Mouse (Mus musculus) mesoderm, embryonic 11.5 days (tissue): ENCODE measurements around the gene Inhba.

Source experiments
- DNase-seq: peaks from one replicate; pipeline ENCODE4 v3.0.0-alpha.2; 2012; ENCODE audit warnings: low read depth, low spot score

Inhba gene

DNA sequence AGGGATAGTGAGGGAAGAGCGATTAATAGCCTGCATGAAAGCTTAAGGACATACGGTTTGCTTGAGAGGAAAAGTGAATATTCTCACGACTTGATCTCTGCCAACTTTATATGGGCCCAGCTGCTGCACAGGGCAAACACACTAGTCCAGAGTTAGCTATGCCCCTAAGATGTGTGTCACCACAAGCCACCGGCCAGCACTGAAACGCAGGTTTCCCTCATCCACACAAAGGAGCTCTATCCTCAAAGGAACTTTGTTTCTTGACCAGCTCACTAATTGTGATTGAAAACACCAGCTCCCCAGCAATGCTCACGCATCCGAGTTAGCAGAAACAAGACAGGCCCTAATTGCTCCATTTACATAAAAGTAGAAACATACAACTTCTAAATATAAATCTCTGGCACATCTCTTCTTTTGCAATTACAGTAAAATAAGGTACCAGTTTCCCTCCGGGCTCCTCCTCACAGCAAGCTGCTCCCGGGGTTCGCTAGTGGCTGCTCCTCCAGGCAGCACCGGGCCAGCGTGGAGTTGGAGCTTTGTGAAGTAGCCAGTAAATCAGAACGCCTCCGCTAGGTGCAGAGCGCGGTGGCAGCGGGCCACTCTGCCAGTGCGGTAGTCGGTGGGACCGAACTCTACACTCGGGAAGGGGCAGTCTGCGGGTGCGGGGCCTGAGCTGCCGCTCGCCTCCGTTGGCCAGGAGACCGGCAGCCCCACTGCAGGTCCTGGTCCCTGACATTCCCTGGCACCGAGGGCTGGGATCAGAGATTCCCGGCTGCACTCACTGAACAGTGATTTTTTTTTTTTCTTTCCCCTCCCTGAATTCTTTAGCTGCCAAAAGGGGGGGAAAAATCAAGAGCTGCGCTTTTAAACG lies at the start of gene Inhba:
TSS of gene Inhba (plus strand) at position 480 of the 871 bp plus-strand sequence.
- peak; percentile 55 for DNase-seq

DNA sequence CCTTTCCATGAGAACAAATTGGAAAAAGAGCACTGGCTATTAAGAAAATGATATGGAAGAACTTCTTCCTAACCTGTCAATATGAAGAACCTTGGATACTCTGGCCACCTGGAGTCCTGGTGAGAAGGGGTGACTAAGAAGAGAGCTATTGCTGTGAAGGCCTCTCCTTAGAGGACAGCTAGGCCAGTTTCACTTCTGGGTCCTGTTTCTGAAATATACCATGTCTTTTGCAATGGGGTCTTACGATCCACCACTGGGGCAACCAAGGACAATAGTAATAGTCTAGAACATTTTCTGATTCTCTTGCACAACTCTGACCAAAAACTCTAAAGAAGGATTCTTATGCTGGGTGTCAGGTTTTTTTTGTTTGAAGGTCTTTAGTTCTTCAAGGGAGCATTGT lies 35.1 kb upstream of the Inhba start:
- DNase-seq: no peak

DNA sequence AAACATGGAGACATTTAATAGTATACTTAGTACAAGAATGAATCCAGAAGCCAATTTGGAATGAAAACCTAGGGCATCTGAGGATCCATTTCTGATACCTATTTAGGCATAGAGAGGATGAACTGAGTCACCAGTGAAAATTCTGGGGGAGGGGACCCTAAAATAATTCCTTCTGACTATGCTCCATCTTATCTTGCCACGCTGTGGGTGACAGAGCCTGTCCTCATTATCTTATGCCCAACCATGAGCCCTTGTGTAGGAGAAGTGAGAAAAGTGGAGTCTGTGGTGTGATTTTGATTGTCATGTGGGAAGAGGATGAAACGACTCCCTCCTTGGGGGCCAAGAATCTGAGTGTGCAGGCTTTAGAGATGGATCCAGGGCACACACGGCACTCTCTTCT lies 32.1 kb upstream of the Inhba start:
- DNase-seq: no peak

DNA sequence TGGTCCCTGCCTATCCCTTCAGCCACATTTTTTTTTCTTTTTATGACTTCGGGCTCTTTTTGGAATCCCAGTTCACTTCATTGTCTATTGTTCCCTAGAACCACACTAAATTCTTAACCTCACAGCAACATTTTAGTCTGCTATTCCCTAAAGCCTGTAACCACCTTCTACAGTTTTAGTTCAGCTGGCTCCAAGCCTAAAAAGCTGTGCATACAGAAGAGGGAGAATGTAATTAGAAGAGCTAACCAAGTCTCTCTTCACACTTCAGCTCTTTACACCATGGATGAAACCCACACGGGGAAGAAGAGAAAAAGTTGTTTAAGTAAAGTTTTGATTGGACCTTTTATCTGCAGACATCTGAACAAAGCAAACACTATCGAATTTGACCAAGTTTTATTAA lies 29.6 kb upstream of the Inhba start:
- no peak for DNase-seq

DNA sequence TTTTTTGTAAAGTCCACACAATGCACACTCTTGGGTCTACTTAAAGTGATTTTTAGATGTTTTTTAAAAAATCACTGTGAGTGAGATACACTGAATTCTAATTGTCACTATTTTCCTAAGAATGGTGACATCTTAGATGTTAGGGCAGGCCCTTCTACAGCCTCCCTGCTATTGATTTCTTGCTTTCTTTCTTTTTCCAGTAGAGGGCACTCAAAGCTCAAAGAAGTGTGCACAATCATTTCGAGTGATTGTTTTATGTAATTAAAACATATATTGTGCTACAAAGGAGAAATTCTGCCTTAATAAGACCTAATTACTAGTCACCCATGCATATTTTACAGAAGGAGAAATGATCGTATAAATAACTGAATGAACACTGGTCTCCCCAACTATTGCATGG lies 25.9 kb upstream of the Inhba start:
- DNase-seq: no peak

DNA sequence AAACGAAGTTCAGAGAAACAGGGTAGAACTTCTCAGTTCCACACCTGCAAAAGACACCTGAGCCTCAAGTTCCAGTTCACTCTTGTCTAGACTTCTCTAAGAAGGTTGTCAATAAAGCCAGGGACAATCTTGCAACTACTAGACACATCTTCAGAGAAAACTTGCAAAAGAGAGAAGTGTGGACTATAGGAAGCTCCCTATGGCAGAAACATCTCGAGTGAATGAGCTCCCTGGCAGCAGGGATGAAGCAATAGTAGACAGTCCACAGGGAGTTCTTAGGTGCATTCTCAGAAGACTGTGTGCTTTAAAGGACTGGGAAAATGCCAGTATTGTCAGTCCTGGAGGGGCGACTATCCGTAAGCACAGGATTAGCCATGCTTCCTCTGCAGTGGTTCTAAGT lies 25.5 kb upstream of the Inhba start:
- no peak for DNase-seq

DNA sequence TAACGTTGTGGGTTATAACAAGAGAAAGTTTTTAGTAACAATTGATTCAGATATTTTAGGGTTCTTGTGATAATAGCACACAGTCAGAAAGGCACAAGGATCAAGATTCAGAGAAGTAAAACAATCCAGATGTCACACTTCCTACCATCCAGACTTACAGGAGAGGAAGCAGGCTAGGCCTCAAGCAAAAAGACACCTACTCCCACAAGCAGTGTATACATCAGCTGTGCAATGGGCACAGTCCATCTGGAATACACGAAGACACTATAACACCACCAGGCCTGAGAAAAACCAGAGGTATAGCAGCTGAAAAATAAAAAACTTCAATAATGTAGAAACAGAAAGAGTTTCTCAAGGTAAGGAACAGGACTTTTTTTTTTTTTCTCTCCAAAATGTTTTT lies 16.3 kb upstream of the Inhba start:
- DNase-seq: no peak

DNA sequence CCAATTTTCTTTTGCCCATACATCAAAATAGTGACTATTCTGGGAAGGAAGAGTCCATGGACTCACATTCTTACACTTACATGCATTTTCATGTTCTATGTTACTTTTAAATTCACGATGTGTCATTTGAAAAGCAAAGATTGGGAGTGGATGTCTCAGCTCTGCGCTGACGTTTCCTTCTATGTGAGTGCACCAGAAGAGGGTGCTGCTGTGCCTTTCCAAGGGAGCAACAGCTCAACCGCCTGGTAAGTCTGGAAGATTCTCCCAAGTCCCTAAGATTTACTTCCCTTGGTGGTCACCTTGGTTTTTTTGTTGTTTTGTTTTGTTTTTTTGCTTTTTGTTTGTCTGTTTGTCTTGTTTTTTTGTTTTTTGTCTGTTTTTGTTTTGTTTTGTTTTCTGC lies 6.1 kb upstream of the Inhba start:
- DNase-seq: peak; percentile 35

DNA sequence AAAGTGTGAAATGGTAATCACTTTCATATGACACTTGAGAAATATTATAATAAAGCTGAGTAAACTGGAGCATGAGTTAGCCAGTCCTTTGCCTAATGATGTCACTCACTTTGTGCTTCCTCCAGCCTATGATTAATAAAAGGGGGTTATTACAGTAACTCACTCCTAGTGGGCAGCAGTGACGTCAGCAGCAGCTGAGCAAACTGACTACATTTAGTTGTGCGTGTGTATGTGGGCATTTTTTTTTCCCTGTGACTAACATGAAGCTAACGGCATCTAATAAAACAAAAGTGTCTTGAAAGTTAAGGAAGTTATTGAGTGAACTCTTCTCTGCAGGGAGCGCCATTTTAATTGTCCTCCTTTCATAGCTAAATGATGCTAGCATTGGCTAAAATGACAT lies 3.9 kb upstream of the Inhba start:
- no peak for DNase-seq

DNA sequence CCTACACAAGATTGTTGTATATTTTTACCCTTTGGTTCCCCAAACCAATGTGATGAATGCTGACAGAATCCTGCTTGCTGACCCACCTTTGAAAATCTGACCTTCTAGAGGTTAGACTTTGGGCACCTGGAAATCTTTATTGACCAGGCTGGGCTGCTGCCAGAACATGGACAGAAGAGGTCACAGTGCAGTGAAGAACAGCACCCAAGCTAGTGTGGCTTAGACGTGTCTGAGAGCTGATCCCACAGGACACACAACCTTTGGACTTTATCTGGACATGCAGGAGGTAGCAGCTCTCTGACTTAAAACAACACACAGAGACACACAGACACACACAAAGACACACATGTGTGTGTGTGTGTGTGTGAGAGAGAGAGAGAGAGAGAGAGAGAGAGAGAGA lies 3.3 kb upstream of the Inhba start:
- no peak for DNase-seq

DNA sequence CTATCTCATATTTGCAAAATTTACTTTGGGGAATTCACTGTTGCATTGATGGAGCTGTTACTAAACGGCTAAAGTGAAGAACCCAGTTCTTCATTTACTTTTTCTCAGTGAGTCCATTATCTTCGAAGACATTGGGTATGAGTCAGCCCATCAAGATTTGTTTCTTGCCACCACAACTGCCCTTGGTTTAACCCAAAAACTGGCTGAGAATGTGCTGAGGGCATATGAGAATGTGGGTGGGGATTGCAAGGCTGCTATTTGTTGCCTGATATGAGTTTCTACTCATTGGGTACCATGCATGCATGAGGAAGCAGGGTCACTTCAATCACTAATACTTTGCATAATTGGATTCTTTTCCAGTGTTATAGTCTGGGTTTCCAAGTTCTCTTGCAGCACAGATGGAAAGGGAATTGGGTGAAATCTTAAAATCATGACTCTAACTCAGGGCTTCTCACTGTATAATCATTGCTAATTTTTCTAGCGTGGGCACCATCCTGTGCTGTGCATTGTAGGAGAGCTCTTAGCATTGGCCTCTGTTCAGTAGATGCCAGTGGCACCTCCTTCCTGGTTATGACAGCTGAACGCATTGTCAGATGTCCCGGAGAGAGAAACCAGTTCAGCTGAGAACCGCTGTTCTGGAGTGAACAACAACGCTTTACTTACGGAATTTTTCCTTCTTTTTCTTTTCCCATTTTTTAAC lies 1.7 kb upstream of the Inhba start:
- DNase-seq: no peak

DNA sequence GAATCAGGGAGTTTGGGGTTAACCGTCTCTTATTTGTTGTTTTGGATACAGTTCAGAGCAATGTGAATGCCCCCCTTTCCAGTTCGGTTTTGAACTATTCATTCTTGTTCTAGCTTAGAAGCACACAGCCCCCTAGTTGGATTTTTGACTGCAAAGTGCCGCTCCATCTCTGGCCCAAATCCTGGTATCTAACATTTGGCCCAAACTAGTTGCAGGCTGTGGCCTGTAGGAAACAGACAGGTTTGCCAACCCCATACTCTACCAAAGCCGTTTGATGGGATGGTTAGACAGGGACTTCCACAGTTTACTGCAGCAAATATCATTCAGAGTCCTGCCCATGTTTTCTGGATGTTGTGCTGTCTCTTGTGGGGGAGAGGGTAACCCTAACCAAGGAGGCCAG lies 1.1 kb upstream of the Inhba start:
- no peak for DNase-seq

DNA sequence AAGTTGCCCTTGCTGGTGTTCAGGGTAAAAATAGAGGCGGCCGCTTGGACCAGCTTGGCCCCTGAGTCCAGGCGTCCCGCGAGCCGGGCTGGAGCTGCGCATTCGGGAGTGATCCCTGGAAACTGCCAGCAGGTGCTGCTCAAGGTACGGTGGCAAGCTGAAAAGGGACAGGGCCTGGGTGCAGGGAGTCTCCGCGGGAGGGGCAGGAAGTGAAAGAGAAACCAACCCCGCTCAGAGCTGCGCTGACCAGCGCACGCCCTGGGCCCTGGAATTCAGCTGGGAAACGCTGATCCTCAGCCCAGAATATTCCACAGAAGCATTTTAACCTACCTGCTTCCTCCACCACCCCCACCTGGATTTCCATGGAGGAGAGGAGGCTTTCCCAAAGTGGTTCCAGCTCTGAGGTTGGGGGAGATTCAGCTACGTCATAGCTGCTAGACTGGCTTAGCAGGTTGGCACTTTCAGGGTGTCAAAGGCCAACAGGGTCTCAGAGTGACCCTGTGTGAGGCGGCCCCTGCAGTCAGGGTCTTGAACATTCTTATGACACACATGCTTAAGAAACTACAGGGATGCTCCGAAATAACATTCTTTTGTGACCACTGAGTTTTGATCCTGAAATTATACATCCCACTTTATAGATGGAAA lies 714 bp downstream of the Inhba start:
- DNase-seq: peak; percentile 75

DNA sequence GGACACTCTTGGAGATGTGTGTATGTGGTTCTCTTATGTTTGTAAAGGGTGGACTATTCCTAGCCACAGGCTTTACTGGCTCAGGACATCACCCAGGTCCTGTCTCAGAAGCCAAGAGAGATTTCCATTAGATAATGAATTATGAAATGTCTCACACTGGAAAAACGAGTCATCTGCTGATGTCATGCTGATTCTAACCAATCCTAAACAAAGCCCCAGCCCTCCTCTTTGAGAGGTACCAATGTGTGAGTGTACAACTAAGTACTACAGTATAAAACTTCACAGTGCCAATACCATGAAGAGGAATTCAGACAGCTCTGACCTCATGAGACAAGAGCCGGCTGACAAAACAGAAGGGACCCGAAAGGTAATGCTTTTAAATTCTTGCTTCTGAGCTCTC lies 2.5 kb downstream of the Inhba start:
- DNase-seq: no peak

DNA sequence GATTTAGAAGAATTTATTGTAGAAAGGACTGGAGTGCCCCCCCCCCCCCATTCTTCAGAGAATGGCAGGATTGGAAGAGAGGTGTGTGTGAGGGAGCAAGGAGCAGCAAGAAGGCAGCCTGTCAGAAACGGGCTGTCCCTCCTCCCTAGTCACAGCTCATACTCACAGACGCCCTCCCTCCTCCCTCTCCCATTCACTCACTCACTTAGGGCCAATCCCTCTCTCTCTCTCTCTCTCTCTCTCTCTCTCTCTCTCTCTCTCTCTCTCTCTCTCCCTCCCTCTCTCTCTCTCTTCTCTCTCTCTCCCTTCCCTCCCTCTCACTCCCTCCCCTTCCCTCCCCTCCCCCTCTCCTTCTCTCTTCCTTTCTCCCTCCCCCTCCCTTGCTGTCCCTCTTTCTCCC lies 4.9 kb downstream of the Inhba start:
- DNase-seq: no peak

DNA sequence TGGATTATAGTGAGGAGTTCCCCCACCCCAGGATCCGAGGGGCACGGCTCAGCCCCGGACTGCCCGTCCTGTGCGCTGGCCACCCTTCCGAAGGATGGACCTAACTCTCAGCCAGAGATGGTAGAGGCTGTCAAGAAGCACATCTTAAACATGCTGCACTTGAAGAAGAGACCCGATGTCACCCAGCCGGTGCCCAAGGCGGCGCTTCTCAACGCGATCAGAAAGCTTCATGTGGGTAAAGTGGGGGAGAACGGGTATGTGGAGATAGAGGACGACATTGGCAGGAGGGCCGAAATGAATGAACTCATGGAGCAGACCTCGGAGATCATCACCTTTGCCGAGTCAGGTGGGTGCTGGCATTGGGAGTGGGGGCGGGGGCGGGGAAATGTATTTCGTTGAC lies 5.7 kb downstream of the Inhba start:
- no peak for DNase-seq

DNA sequence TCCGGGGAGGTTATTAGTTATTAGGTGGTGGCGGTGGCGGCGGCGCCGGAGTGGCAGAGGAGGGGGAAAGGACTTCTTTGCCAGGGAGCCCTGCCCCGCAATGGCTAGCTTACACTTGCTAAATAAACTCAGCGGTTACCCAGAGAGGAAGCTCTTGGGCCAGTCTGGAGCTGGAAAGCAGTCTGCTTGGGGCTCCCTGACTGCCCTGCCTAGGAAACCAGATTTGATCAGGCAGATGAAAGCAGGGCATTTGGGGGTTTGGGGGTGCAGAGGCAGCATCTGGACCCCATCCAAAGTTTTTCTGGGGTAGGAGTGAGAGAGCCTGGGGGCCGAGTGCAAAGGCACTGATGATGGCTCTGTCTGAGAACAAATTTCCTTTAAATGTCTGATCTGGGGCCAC lies 6.1 kb downstream of the Inhba start:
- DNase-seq: no peak

DNA sequence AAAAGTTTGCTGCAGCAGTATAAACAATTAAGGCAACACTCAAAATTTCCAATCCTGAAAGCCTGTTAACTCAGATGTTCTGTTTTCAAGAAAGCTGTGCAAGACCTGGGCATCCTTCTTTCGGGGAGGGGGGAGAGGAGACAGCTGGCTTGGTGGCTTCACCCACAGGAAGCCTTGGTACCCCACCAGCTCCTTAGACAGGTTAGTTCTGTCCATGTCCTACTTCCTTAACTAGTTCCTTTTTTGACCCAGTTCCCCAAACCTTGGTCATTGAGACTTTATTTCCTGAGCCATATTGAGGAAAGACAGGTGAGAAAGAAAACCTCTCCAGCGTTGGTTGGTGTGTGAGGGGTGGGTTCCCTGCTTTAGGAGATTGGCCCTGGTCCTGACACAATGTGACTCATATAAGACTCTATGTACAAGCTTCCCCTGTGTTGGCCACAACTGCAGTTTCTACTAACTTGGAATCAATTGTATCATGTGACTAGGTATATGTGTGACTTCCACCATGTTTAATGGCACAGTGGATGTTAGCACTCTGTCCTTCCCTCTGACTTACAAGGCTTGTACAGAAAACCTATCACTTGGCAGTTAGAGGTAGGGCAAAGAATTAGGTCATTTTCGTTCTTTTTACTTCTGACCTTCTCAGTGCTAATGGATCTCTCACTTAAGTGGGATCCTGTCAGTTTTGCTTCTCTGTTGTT lies 7.3 kb downstream of the Inhba start:
- no peak for DNase-seq

DNA sequence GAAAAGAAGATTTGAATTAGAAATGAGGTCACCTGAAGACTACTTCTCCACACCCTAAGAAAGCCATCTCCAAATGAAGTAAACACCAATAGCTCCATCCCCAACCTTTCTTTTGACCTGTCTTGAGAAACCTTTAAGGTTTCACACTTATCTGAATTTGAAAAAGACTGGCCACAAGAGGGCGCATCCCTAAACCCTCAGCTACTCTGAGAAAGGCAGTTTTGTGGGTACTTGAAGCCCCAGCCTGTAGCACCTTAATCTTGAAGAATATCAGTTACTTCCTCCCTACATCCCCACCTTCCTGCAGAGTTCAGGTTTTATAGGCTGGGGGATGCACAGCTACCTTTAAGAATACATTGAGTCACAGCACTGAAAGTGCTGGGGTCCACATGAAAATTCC lies 9.0 kb downstream of the Inhba start:
- peak; percentile 65 for DNase-seq

DNA sequence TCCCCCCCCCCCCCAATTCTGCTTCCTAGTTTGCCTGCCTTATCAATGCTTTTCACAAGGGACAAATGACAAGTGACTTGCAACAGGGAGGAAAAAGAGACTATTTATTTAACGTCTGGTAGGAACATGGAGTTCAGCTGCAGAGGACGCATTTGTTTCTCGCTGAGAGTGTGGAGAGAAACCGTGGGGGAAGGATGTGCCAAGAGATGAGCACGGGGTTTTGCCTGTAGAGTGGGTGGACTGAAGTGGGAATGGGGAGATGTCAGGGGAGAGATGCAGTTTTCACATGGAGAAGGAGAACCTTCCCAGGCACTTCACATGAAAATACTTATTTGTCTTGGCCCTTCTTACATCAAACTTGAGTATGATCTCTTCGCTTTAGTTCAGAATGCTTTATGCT lies 9.5 kb downstream of the Inhba start:
- no peak for DNase-seq

DNA sequence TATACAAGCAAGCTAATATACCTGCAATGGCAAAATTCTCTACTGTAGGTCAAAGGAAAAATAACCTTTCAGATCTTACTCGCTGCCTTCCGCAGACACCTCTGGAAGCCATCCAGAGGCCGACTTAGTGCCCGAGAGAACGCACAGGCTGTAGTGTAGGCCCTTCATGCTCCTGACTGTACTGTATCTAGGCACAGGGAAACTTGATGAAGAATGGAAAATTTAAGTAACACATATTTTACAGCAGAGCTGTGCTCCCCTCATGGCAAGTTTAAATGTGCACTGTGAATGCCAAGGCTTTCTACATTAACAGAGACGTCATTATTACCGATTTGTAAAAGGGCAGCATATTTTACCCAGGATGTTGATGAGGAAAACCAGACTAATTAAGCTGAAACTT lies 10.2 kb downstream of the Inhba start:
- no peak for DNase-seq

DNA sequence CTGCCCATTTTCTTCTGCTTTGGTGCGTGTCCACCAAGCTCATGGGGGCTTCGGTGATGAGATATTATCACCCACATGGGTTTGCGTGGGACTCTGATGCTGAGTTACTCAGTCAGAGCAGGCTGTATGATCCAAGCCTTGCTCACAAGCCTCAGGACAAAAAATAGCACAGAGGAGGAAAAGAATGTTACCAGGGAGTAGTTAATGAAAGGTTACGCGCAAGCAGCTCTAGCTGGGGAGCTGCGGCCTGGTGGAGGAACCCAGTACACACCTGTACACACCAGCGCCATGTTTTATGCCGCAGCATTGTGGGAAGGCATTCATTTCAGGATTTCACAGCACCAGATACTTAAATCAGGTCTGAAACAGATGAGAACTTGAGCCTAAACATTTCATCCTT lies 10.9 kb downstream of the Inhba start:
- DNase-seq: no peak
